Mouse (Mus musculus) cerebellum, adult 2 months (tissue): Measurements from ENCODE around the gene Dppa4.
"Not testable (repeated sequence)": the region's sequence is repeated elsewhere in the genome, so short reads cannot be mapped to it uniquely, and the experiment has no call there.

ENCODE experiments used
- CTCF ChIP-seq: fragments of 200-500 bp; IDR thresholded peaks from 2 replicates; pipeline ENCODE4 v1.5.1; 2011; ENCODE audit warnings: low read depth, mild to moderate bottlenecking, control low read depth, low read length, moderate library complexity, borderline replicate concordance; ENCODE audit not compliant: insufficient read depth
- POLR2A ChIP-seq: fragments of 200-500 bp; IDR thresholded peaks from 2 replicates; pipeline ENCODE4 v1.6.1; 2011; ENCODE audit warnings: low read length, control low read depth, borderline replicate concordance; ENCODE audit not compliant: insufficient read depth

- TF ChIP-seq POLR2A, CTCF: not testable (repeated sequence)
Measured at GRCm38 (mm10) chr16:48308916-48309315, 25.4 kb downstream of the Dppa4 start.
